Mouse (Mus musculus): ENCODE measurements at regions not wholly inside any gene's neighbourhood (a gene's known extent, or its start where the extent isn't known, plus 50 kb on each side); places are given as distances from the start of the nearest gene placed in this dataset.
A peak's percentile ranks its signal among the peaks of the same experiment; 100 is the strongest.

- no peak overlapping the region for H3K27ac ChIP-seq
- 39% methylated on average over 2 of the region's 2 CpGs for WGBS (ENCODE audit: insufficient replicate concordance)
These were observed 75.1 kb upstream of the 5730522E02Rik start for GRCm38 (mm10) chr11:26285682-26286081.

GRCm38 (mm10) chr11:26299268-26299667 lies 86.7 kb upstream of the Fancl start:
- TF ChIP-seq EP300 (IDR thresholded peaks at IDR 0.05; ENCODE audit: low read depth) (no peak), CTCF (IDR thresholded peaks at IDR 0.05; ENCODE audit: low read depth) (no peak)
- Histone ChIP-seq H3K4me1 (replicated peaks; ENCODE audit: control insufficient read depth in 2 of 2, insufficient read depth in 2 of 2, low read length in 1 of 2) (no peaks in the 10 kb centered on the region), H3K9ac (replicated peaks) (no peak overlapping the region), H3K27me3 (ENCODE audit: control insufficient read depth, insufficient read depth, low read length) (no peaks in the 10 kb centered on the region), H3K4me3 (ENCODE audit: insufficient read depth in 1 of 2, low read depth in 2 of 2, low read length in 2 of 2) (no peak overlapping the region), H3K36me3 (replicated peaks; ENCODE audit: control insufficient read depth, insufficient read depth, low read depth) (no peaks in the 10 kb centered on the region), H3K9me3 (ENCODE audit: control insufficient read depth, low read length) (no peaks in the 10 kb centered on the region), H3K27ac (no peak overlapping the region), H3K4me2 (ENCODE audit: low read depth) (no peak overlapping the region)
- ATAC-seq (ENCODE audit: insufficient read depth) = no peak
- DNase-seq (ENCODE audit: low read depth in 3 of 3, low spot score in 3 of 3) = no peak

More at GRCm38 (mm10) chr11:26285682-26286081, 75.1 kb upstream of the 5730522E02Rik start:
- Histone ChIP-seq H3K4me2 (ENCODE audit: low read depth) (no peak overlapping the region), H3K36me3 (replicated peaks; ENCODE audit: control insufficient read depth, insufficient read depth, low read depth) (no peaks in the 10 kb centered on the region), H3K27me3 (ENCODE audit: control insufficient read depth, insufficient read depth, low read length) (no peaks in the 10 kb centered on the region), H3K9ac (replicated peaks) (no peak overlapping the region), H3K9me3 (ENCODE audit: control insufficient read depth, low read length) (no peaks in the 10 kb centered on the region), H3K4me1 (replicated peaks; ENCODE audit: control insufficient read depth in 2 of 2, insufficient read depth in 2 of 2, low read length in 1 of 2) (no peaks in the 10 kb centered on the region), H3K4me3 (ENCODE audit: insufficient read depth in 1 of 2, low read depth in 2 of 2, low read length in 2 of 2) (no peak overlapping the region)
- TF ChIP-seq CTCF (IDR thresholded peaks at IDR 0.05; ENCODE audit: low read depth) (no peak), EP300 (IDR thresholded peaks at IDR 0.05; ENCODE audit: low read depth) (no peak)
- DNase-seq (ENCODE audit: low read depth in 3 of 3, low spot score in 3 of 3) (peak in 1 of 3 experiments; percentile 7), ATAC-seq (ENCODE audit: insufficient read depth) (peak; percentile 41; the same call in 1 of the 2 replicates)

- no peaks in the 10 kb centered on the region for H3K4me1 ChIP-seq (replicated peaks; ENCODE audit: control insufficient read depth in 2 of 2, insufficient read depth in 2 of 2, low read length in 1 of 2)
- ATAC-seq (ENCODE audit: insufficient read depth) (no peak), DNase-seq (ENCODE audit: low read depth in 3 of 3, low spot score in 3 of 3) (no peak)
- H3K9me3 ChIP-seq (ENCODE audit: control insufficient read depth, low read length) = no peaks in the 10 kb centered on the region
- H3K27me3 ChIP-seq (ENCODE audit: control insufficient read depth, insufficient read depth, low read length) = no peaks in the 10 kb centered on the region
- H3K36me3 ChIP-seq (replicated peaks; ENCODE audit: control insufficient read depth, insufficient read depth, low read depth) = no peaks in the 10 kb centered on the region
- H3K4me2 ChIP-seq (ENCODE audit: low read depth) = no peak overlapping the region
- H3K27ac ChIP-seq = no peak overlapping the region
- no peak overlapping the region for H3K9ac ChIP-seq (replicated peaks)
- TF ChIP-seq CTCF (IDR thresholded peaks at IDR 0.05; ENCODE audit: low read depth) = no peak
- TF ChIP-seq EP300 (IDR thresholded peaks at IDR 0.05; ENCODE audit: low read depth) = no peak
- H3K4me3 ChIP-seq (ENCODE audit: insufficient read depth in 1 of 2, low read depth in 2 of 2, low read length in 2 of 2) = no peak overlapping the region
- WGBS (ENCODE audit: insufficient replicate concordance) = 45% methylated on average over 4 of the region's 4 CpGs
These were observed 78.4 kb upstream of the Fancl start for GRCm38 (mm10) chr11:26307564-26307963.

- DNase-seq (ENCODE audit: low read depth in 3 of 3, low spot score in 3 of 3) (no peak), ATAC-seq (ENCODE audit: insufficient read depth) (no peak)
- Histone ChIP-seq H3K27ac (no peak overlapping the region), H3K9ac (replicated peaks) (no peak overlapping the region), H3K36me3 (replicated peaks; ENCODE audit: control insufficient read depth, insufficient read depth, low read depth) (no peaks in the 10 kb centered on the region), H3K4me2 (ENCODE audit: low read depth) (no peak overlapping the region), H3K9me3 (ENCODE audit: control insufficient read depth, low read length) (no peaks in the 10 kb centered on the region), H3K27me3 (ENCODE audit: control insufficient read depth, insufficient read depth, low read length) (no peaks in the 10 kb centered on the region), H3K4me1 (replicated peaks; ENCODE audit: control insufficient read depth in 2 of 2, insufficient read depth in 2 of 2, low read length in 1 of 2) (no peaks in the 10 kb centered on the region), H3K4me3 (ENCODE audit: insufficient read depth in 1 of 2, low read depth in 2 of 2, low read length in 2 of 2) (no peak overlapping the region)
- WGBS (ENCODE audit: insufficient replicate concordance) = 65% methylated on average over 4 of the region's 4 CpGs
- TF ChIP-seq EP300 (IDR thresholded peaks at IDR 0.05; ENCODE audit: low read depth) (no peak), CTCF (IDR thresholded peaks at IDR 0.05; ENCODE audit: low read depth) (no peak)
These were observed 54.7 kb upstream of the Fancl start for GRCm38 (mm10) chr11:26331238-26331637.

Data from liver, embryonic 14.5 days (tissue).